Mouse (Mus musculus): ENCODE data around the gene Camsap1.

DNA sequence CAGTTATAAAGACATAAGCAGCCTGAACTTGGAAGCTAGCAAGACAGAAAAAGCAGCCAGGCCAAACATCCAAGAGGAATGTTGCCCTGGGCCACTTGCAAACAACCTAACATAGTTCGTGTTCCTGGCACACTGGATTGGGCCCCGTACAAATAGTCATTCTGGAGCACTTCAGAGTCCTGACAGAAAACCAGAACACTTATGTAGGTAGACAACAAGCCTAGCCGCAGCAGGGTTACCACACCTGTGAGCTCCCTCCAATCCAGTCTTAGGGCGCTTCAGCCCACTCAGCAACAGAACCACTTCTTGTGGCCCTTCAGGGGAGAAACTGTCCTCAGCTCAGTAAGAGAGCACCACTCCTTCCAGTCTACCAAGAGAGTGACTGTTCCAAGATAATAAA, 13.8 kb downstream of the Camsap1 start:
- no peak for TF ChIP-seq POLR2A (IDR thresholded peaks at IDR 0.05; ENCODE audit: control insufficient read depth, low read depth, low read length)
- TF ChIP-seq CTCF (IDR thresholded peaks at IDR 0.05; ENCODE audit: control insufficient read depth, insufficient read depth, insufficient replicate concordance, low read depth, low read length) = no peak

Data from testis, adult 2 months (tissue).